Mouse (Mus musculus): ENCODE measurements around the gene Slc22a4.
"Not testable (repeated sequence)": the region's sequence is repeated elsewhere in the genome, so short reads cannot be mapped to it uniquely, and the experiment has no call there.

Slc22a4 gene

DNA sequence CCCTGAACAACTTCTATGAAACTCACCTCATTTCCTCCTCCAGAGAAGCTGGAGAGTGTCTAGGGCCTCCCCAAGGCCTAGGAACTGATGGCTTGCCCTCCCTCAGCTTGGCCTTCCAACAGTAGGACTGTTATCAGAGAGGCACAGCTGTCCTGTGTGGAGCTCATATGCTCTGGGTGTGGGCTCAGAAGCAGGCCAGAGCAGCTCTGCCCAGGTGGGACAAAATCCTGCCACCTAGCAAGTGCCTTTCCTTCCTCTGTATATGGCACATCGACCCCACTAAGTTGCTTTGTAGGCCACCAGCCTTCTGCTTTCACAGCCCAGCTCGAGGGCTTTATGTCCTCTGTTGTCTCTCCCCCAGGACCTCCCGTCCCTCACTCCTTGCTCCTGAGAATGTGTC is 23.2 kb downstream of the Slc22a4 start:
- no peak for DNase-seq (ENCODE audit: low spot score)

DNA sequence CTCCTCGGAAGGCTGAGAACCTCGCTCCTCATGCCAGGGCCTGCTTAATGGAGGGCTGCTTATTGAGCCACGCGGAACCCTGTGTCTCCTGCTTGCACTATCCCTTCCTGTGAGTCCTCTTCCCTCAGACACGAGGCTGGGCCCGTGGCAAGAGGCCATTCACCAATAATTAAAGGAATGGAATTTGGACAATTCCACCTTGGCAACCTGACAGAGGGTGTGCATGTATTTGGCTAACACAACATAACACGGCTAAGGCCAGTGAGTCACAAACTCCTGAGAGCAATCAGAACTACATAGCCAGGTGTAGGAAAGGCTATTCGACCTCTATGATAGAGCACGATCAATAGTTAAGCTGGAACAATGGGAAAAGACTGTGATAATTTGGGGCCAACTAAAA is 23.7 kb downstream of the Slc22a4 start:
- no peak for DNase-seq (ENCODE audit: low spot score)

DNA sequence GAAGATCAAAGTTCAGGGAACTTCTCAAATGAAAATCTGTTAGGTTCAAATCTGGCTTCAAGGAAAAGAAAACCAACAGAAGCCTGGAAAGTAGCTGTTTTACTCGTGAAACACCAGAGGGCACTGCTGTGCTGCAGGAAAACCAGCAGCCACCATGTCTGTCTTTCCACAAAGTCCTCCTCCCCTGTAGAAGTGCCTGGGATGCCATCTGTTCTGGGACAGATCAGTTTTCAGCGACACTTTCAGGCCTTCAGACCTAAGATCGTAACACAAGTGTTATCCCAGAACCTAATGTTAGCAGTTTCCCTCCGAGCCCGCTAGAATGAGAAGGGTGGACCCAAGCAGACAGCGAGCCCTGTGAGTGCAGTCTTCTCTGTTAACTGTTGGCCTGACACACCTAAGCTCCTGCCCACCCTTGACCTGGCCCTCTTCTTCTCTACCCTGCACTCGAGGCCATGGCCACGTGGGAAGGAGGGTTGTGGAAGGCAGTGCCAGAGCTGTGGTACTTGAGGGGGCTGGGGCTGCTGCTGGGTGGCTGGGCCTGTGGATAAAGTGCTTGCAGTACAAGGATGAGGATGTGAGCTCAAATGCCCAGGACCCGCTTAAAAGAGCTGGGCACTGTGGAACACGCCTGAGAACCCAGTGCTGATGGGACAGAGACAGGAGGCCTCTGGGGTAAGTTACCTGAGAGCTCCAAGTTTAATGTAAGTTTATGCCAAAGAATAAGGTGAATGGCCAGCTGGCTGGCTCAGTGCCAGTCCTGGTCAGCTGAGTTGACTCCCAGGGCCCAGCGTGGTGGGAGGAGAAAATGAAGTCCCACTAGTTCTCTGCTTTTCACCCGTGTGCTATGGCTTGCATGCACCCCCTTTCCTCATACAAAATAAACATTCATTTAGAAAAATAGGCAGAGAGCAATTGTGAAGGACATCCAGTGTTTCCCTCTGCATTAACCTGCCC is 24.9 kb downstream of the Slc22a4 start:
- peak; percentile 34 for DNase-seq (ENCODE audit: low spot score)

DNA sequence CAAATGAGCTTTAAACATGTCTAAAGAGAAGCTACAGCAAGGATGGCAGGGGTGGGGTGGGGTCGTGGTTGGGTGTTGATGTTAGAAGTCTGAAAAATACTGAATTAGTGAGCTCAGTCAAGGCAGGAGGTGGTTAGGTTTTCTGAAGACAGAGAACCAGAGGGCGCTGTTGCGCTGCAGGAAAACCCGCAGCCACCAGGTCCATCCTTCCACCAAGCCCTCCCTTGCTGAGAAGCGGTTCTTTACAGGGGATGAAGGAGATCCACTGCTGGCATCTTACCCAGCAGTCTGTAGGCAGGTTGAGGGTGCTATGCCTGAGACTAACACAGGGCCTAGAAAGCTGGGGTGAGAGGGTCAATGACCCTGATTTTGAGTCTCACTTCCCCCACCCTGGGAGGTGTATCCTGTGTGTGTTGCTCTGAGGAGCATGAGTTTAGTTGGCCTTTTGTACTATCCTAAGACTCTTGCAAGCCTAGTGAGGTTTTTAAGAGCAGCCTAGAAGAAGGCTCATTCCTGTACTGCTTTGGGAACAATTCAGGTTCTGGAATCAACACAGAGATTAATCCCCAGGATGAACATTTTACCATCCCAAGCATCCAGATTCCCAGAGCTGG is 25.6 kb downstream of the Slc22a4 start:
- peak; percentile 7 for DNase-seq (ENCODE audit: low spot score)

DNA sequence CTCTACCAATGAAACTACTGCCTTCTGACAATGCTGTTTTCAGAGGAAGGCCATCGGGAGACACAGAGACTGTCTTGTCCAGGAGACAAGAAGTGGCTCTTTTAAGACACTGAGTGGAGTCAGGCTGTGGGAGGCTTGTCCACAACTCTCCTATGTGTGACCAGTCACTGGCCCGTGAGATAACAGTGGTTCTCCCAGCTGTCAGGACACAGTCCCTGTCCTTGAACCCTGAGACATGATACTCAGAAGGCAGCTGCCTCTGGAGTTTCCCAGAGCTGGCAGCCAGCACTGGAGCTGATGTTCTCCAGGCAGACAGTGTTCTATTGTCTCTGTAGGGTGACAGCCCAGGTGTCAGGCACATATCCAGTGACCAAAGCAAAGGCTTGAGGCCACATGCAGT is 30.2 kb downstream of the Slc22a4 start:
- DNase-seq (ENCODE audit: low spot score): no peak

DNA sequence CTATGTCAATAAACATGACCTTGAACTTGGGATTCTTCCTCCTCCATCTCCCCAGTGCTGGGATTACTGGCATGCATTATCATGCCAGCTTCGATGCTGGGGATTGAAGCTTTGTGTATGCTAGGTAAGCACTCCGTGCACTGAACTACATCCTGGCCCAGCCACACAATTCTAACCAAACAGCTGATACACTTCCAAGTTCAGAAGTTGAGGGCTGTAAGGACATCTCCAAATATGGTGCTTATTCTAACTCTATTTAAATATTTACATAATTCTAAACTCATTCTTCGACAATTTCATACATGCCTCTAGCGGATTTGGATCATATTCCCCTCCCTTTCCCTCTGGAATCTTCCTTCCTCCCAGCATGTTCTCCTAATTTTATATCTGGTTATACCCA is 35.6 kb downstream of the Slc22a4 start:
- no peak for DNase-seq (ENCODE audit: low spot score)

DNA sequence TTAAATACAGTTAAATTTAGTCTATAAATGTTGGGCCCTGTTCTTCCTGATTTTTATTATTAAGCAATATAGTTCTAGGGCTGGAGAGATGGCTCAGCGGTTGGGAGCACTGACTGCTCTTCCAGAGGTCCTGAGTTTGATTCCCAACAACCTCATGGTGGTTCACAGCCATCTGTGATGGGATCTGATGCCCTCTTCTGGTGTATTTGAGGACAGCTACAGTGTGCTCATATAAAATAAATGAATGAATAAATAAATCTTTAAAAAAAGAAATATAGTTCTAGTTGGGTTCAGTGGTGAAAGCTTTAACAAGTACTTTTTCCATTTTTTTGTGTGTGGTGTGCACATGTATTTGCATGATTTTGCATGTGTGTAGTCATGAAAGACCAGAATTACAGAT is 38.7 kb downstream of the Slc22a4 start:
- DNase-seq (ENCODE audit: low spot score): no peak

DNA sequence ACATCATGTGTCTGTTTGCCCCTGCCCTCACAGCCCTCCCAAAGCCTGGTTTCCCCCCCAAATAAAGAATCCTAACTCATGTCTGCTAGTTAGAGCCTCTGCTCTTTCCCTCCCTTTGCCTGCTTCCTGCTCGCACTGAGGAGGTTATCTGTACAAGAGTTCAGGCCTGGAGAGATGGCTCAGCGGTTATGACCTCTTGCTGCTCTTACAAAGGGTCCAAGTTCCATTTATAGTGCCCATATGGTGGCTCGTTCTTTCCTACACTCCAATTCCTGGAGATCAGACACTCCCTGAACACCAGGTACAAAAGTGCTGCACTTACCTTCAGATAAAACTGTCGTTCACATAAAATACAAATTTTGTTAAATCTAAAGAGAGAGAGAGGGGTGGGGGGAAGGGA is 39.8 kb downstream of the Slc22a4 start:
- no peak for DNase-seq (ENCODE audit: low spot score)

DNA sequence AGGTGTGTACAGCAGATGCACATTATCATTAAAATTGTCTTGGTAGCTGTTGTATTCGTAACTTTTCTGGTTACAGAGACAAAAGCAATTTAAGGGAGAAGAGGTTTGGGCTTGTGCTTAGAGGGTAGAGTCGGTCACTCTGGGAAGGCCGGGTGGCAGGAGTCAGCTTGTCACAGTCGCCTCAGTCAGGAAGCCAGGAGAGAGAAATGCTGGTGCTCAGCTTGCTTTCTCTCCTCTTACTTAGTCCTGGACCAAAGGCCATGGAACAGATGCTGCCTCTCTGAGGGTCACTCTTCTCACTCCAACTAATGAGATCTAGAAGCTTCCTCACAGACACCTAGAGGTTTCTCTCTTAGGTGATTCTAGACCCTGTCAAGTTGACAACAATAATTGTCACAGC is 46.5 kb downstream of the Slc22a4 start:
- no peak for DNase-seq (ENCODE audit: low spot score)

DNA sequence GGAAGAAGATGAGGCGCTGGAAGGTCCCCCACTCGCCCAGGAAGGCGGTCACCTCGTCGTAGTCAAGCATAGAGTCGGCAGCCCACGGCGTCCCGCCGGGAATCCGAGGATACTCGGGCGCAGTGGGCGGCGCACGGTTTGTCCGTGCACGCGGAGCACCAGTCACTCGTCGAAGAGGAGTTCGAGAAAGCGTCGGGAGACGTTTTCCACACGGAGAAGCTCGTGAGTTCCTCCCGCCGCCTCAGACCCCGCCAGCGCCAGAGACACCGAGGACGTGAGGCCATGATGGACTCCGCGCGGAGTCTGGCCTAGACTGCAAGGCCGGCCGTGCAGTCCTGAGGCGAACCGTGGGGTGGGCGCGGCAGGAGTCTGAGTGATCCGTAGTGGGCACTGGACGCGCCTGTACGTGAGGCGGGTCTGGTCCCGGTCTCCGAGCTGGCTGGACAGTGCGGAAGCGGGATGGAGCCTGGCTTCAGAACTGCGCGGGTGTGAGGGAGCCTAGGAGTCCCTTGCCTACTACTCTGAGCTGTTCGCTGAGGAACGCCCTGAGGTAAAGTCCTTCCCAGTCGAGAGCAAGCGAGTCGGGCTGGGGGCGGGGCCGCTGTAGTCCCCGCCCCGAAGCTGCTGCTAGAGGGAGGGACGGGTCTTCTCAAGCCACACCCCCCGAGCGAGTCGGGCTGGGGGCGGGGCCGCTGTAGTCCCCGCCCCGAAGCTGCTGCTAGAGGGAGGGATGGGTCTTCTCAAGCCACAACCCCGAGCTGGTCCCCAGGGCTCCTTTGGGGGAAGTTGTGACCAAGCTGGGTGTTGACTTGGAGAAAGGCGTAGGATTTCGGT is 47.9 kb downstream of the Slc22a4 start, which contains the start of gene Slc22a21:
Gene Slc22a21 (minus strand): TSS at position 545 of the 834 bp plus-strand sequence.
- peak; percentile 84 for DNase-seq (ENCODE audit: low spot score)

DNA sequence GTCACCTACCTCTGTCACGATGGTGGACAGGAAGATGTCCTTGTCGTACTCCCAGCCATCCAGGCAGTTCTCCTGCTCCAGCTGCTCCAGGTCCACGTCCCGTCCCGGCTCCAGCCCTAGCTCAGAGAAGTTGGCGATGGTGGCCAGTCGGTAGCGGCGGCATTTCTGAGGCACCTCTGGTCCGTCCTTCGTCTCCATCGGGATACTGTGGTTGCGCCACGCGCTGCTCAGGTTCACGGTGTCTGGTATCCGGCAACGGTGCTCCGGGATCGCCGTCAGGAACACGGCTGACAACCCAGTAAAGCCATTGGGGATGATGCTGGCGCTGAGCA is 48.5 kb downstream of the Slc22a4 start:
- DNase-seq (ENCODE audit: low spot score): not testable (repeated sequence)

DNA sequence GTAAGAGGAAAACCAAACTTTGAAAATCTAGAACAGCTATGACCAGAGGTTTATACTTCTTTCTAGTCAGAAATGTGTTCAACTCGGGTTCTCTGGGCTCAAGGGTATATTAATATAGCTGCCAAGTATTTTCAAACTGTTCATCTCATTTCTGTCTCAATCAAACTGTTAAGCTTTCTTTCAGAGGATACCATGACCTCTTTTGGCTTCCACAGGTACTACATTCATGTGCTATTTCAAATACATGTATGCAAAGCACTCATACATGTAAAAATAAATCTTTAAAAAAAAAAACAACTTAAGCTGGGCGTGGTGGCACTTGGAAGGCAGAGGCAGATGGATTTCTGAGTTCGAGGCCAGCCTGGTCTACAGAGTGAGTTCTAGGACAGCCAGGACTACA is 50.2 kb downstream of the Slc22a4 start:
- no peak for DNase-seq (ENCODE audit: low spot score)

DNA sequence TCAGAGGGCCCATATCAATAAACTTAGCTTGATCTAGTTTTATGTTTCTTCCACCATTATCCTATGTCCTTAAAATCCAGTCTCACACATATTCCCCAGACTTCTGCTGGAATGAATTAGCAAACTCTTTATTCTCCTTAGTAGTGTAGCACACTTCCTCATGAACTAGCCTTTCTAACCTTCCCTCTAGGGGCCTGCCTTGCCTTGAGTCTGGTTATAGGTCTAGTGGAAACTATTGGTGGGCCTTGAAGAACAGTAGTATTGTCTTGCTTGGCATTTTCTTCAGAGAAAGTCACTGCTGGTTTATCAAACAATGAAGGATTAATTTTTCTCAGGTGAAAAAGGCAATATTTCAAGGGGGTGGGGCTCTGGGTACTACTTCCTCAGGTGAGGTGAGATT is 52.3 kb downstream of the Slc22a4 start:
- no peak for DNase-seq (ENCODE audit: low spot score)

DNA sequence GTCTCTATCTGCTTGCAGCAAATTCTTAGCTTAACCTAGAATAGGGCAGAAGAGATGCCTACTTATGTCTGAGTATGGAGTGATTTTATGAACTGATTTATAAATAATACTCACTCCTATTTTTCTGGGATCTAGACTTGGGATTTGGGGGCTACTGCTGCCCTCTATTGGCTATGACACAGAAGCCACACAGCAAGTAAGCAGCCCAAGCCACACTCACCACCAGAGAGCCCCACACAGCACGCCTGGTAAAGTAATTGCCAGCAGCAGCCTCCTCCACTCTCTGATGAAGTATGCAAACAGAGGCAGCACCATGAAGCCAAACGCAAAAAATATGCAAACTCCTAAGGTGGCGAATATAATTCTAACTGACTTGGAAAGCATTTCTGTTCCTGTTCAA is 68.9 kb downstream of the Slc22a4 start:
- DNase-seq (ENCODE audit: low spot score): no peak

DNA sequence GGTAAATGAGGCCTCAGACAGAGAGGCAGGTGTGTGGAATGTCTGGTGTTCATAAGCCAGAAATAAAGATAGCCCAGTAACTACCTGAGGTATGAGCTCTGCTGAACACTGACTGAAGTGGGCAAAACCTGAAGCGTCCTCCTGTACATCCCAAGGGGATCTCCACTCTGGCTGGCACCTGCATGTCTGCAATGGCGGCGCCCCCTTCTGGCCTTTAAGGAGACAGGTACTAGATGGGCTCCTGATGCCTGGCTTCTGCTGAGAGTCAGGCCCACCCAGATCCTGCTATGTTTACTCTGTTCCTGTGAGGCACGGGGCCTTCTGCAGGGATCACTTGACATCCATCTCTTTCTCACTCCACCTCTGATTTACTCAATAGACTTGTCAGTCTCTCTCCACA is 69.7 kb downstream of the Slc22a4 start:
- DNase-seq (ENCODE audit: low spot score): not testable (repeated sequence)

DNA sequence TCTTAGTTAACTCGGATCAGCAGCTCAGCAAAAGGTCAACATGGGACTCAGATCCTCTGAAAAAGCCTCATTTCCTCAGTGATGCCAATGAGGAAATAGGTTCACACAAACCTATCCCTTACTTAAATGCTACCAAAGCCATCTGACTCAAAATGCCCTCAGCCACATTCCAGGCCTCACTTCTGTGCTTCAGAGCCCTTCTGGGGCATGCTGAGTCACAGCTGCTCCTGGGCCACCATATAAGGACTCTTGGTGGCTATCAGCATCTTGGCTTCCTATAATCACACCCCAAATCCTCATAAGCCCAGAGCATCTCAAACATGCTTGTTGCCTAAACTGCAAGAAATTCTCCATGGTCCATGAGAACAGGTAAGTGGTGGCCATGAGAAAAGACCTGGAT is 71.3 kb downstream of the Slc22a4 start:
- DNase-seq (ENCODE audit: low spot score): no peak

DNA sequence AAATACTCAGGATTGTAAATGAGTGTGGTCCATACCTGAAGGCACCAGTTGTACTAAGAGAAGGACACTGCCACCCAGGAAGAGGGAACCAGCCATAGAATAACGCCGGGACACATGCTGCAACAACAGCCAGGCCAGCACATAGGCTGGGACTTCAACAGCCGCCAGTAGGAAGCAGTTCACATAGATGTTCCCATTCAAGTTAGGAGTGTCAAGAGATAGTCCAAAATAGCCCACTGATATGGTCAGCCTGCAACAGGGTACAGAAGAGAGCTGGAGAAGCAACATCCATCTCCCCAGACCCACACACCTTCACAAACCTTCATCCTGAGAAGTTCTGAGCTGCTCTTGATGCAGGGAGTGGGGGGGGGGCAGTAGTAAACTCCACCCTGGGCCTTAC is 73.2 kb downstream of the Slc22a4 start:
- no peak for DNase-seq (ENCODE audit: low spot score)

DNA sequence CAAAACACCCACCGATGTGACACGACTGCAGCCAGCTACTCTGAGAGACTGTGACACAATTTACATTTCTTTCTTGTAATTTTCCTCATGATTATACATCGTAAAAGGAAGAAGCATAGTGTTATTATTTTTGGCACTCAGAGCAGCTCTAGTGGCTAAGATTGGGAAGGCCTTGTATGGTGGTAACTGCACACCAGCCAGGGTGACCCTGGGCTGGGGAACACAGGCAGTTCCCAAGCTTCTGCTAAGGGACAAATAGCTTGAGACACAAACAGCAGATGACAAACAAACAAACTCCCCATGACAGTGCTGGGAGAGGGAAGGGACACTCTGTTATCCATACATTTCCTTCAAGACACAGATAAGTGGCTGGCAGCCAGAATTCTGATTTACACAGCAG is 77.8 kb downstream of the Slc22a4 start:
- not testable (repeated sequence) for DNase-seq (ENCODE audit: low spot score)

Measured in yolk sac, embryonic 10.5 days (tissue).